23 mouse cellular contexts compared by ENCODE assay signal in the genomic region with DNA sequence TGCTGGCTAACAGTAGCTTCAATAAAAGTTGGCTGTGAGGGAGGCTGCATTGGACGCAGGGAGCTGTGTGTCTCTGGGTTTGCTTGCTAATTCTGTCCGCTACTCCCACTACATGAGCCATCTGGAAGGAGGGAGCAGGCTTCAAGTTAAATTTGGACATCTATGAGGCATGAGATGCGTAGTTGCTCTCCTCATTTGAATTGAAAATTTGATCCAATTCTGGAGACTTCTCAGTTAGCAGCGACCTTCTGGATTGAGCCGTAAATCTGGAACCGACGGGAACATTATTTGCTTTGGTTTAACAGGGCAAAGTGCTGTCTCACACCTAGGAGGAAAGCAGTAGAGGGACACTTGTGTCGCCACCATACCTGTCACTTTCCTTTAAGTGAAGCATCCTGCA.
A peak's percentile ranks its signal among the peaks of the same experiment; 100 is the strongest.
DNase-seq lines count a peak whose midpoint lies in the region; ATAC-seq and TF ChIP-seq lines count a peak whose summit lies in the region.
"Had no signal": no experiment of that assay in that cellular context is flagged by ENCODE, and none has a peak within 500 bp of the region (broad histone marks: within the 10 kb centered on the region; RNA-seq: fewer than 3 reads in every experiment).

No protein-coding gene starts in this region.

- peak; percentile 70 for ATAC-seq in forebrain, postnatal 0 days
- ATAC-seq in forebrain, embryonic 13.5 days = no peak
- ATAC-seq: liver, embryonic 12.5 days had no signal

- 63% methylated on average over 8 of the region's 8 CpGs for WGBS in forebrain, postnatal 0 days
- WGBS in forebrain, embryonic 13.5 days = 93% methylated on average over 8 of the region's 8 CpGs

- no peak for TF ChIP-seq CTCF in forebrain, postnatal 0 days (IDR thresholded peaks at IDR 0.05; ENCODE audit: low read depth)
- no peak for TF ChIP-seq CTCF in layer of hippocampus, adult 2 months (conservative IDR thresholded peaks at IDR 0.05)

- no peaks in the 10 kb centered on the region for H3K4me1 ChIP-seq in forebrain, postnatal 0 days (ENCODE audit: insufficient read depth)
- no peaks in the 10 kb centered on the region for H3K4me1 ChIP-seq in forebrain, embryonic 13.5 days
- H3K4me1 ChIP-seq: embryonic facial prominence, embryonic 15.5 days; forebrain, embryonic 12.5 days; liver, embryonic 12.5 days; neural tube, embryonic 13.5 days had no signal

- H3K4me2 ChIP-seq in forebrain, postnatal 0 days (ENCODE audit: low read depth) = no peak overlapping the region
- H3K4me2 ChIP-seq in forebrain, embryonic 13.5 days = no peak overlapping the region
- H3K4me2 ChIP-seq: embryonic facial prominence, embryonic 15.5 days; forebrain, embryonic 12.5 days; liver, embryonic 12.5 days; lung, embryonic 14.5 days; midbrain, embryonic 11.5 days; neural tube, embryonic 13.5 days had no signal

- no peaks in the 10 kb centered on the region for H3K27me3 ChIP-seq in forebrain, postnatal 0 days (ENCODE audit: insufficient read depth, low read length)
- no peaks in the 10 kb centered on the region for H3K27me3 ChIP-seq in forebrain, embryonic 13.5 days
- H3K27me3 ChIP-seq: embryonic facial prominence, embryonic 15.5 days; forebrain, embryonic 12.5 days; liver, embryonic 12.5 days; neural tube, embryonic 13.5 days had no signal

- no peak overlapping the region for H3K4me3 ChIP-seq in forebrain, postnatal 0 days (ENCODE audit: low read depth, low read length)
- H3K4me3 ChIP-seq in forebrain, embryonic 13.5 days = no peak overlapping the region
- no peak overlapping the region for H3K4me3 ChIP-seq in layer of hippocampus, adult 2 months
- H3K4me3 ChIP-seq: embryonic facial prominence, embryonic 15.5 days; forebrain, embryonic 12.5 days; gastrocnemius, adult 2 months; liver, embryonic 12.5 days; neural tube, embryonic 13.5 days had no signal

- H3K27ac ChIP-seq in forebrain, postnatal 0 days (ENCODE audit: low read depth, low read length) = no peak overlapping the region; the same call in 1 of the 2 replicates
- no peak overlapping the region for H3K27ac ChIP-seq in forebrain, embryonic 13.5 days
- H3K27ac ChIP-seq in layer of hippocampus, adult 2 months = peak overlapping the region; percentile 19
- H3K27ac ChIP-seq: embryonic facial prominence, embryonic 15.5 days; forebrain, embryonic 12.5 days; gastrocnemius, adult 2 months; liver, embryonic 12.5 days; macrophage; neural tube, embryonic 13.5 days had no signal

- no peak overlapping the region for H3K9ac ChIP-seq in forebrain, postnatal 0 days
- no peak overlapping the region for H3K9ac ChIP-seq in forebrain, embryonic 13.5 days
- H3K9ac ChIP-seq: embryonic facial prominence, embryonic 15.5 days; forebrain, embryonic 12.5 days; liver, embryonic 12.5 days; lung, embryonic 14.5 days; neural tube, embryonic 13.5 days had no signal

- H3K36me3 ChIP-seq in forebrain, postnatal 0 days (ENCODE audit: insufficient read depth) = no peaks in the 10 kb centered on the region
- H3K36me3 ChIP-seq in forebrain, embryonic 13.5 days (ENCODE audit: poor library complexity, severe bottlenecking) = no peaks in the 10 kb centered on the region
- H3K36me3 ChIP-seq: embryonic facial prominence, embryonic 15.5 days; forebrain, embryonic 12.5 days; liver, embryonic 12.5 days; neural tube, embryonic 13.5 days had no signal

- intact Hi-C loops in left cerebral cortex, postnatal 10 days (cut with DNase I) = no loop called here

- DNase-seq in forebrain, postnatal 0 days = peak; percentile 30
- peak; percentile 35 to 78 for DNase-seq in layer of hippocampus, adult 2 months (ENCODE audit: low spot score in 2 of 2)
- DNase-seq in left cerebral cortex, postnatal 10 days (ENCODE audit: extremely low spot score in 1 of 2, low spot score in 2 of 2) = peak; percentile 23 to 68
- peak; percentile 70 to 87 for DNase-seq in right cerebral cortex, postnatal 36 days (ENCODE audit: low spot score in 2 of 2)
- DNase-seq in T-cell, adult 2 months (ENCODE audit: low spot score) = no peak
- DNase-seq in gastrocnemius, postnatal 10 days = no peak
- no peak for DNase-seq in spleen, adult 18-20 months
- DNase-seq: adrenal gland, postnatal 10 days; cerebellum, adult 18-20 months; embryo, embryonic 11 days; gastrocnemius, adult 2 months; heart, adult 11 months; kidney, adult 2 months; kidney, postnatal 14 days; lung, embryonic 14.5 days; thymus, postnatal 14 days had no signal

- no peaks in the 10 kb centered on the region for H3K9me3 ChIP-seq in forebrain, postnatal 0 days (ENCODE audit: low read length)
- H3K9me3 ChIP-seq in forebrain, embryonic 13.5 days (replicated peaks) = no peaks in the 10 kb centered on the region
- H3K9me3 ChIP-seq: embryonic facial prominence, embryonic 15.5 days; forebrain, embryonic 12.5 days; liver, embryonic 12.5 days; neural tube, embryonic 13.5 days had no signal

Comparison
In these comparisons a context has a peak if more than half of its experiments do, and no peak if none do; other contexts are left out.
1. DNase-seq: peak in forebrain, postnatal 0 days (single experiment), layer of hippocampus, adult 2 months (2 of 2), left cerebral cortex, postnatal 10 days (2 of 2) and right cerebral cortex, postnatal 36 days (2 of 2); none in T-cell, adult 2 months (single experiment), gastrocnemius, postnatal 10 days (single experiment) and spleen, adult 18-20 months (0 of 2).